Mouse (Mus musculus) bone marrow, adult 2 months (tissue): ENCODE results near the gene Osbp. TPM values are rescaled to one million over a fixed set of nuclear protein-coding genes. Genes with fewer than 3 reads are reported as not detected.

ENCODE experiments used
- H3K27ac ChIP-seq: fragments of 200-500 bp; 2 replicates; pipeline ENCODE4 v1.5.1; 2012; ENCODE audit warnings: low read depth, mild to moderate bottlenecking, control low read depth, inconsistent platforms, low read length; ENCODE audit not compliant: control insufficient read depth, poor library complexity, insufficient read depth
- H3K4me1 ChIP-seq: fragments of 200-500 bp; 2 replicates; pipeline ENCODE4 v1.6.1; 2011; ENCODE audit warnings: low read length; ENCODE audit not compliant: control insufficient read depth, insufficient read depth
- H3K4me3 ChIP-seq: fragments of 200-500 bp; replicated peaks from 2 replicates; pipeline ENCODE3; 2011; ENCODE audit warnings: mild to moderate bottlenecking, low read depth, low read length, control low read depth; ENCODE audit not compliant: control insufficient read depth
- CTCF ChIP-seq: fragments of 200-500 bp; IDR thresholded peaks from 2 replicates; pipeline ENCODE4 v1.5.1; 2011; ENCODE audit warnings: low read length, control low read depth; ENCODE audit not compliant: control insufficient read depth, insufficient read depth
- POLR2A ChIP-seq: fragments of 200-500 bp; IDR thresholded peaks from 2 replicates; pipeline ENCODE4 v1.6.1; 2011; ENCODE audit warnings: low read depth, mild to moderate bottlenecking, control low read depth, low read length, borderline replicate concordance; ENCODE audit not compliant: control insufficient read depth
- WGBS: fragments of 180-500 bp; shearing (Covaris S2); methylation state at CpG from one replicate; pipeline ENCODE4 v1.1.7; 2018; 5-methylcytosine and 5-hydroxymethylcytosine counted together
- polyA plus RNA-seq: library from polyadenylated mRNA; stranded (reverse); fragments of >200 nt; gene quantifications from 2 replicates; pipeline ENCODE4 v1.2.4, GENCODE M21; 2011; ENCODE audit warnings: low replicate concordance; ENCODE audit not compliant: missing spikeins, insufficient read depth, insufficient read length

Osbp gene
- polyA plus RNA-seq, 1 experiment = 15.7 TPM

- no peak overlapping the region for H3K27ac ChIP-seq
- WGBS = 4% methylated on average over 2 of the region's 2 CpGs
Observed at GRCm38 (mm10) chr19:12026606-12027005, 60.9 kb downstream of the Osbp start.

GRCm38 (mm10) chr19:12037727-12038126 lies 72.0 kb downstream of the Osbp start:
- no peak for TF ChIP-seq POLR2A
- TF ChIP-seq CTCF = no peak
- Histone ChIP-seq H3K27ac (no peak overlapping the region), H3K4me3 (no peak overlapping the region), H3K4me1 (no peaks in the 10 kb centered on the region)

More at GRCm38 (mm10) chr19:12026606-12027005, 60.9 kb downstream of the Osbp start:
- Histone ChIP-seq H3K4me1 (peaks cover 4% of the 10 kb centered on the region; the same call in 1 of the 2 replicates), H3K4me3 (no peak overlapping the region)
- no peak for TF ChIP-seq CTCF
- no peak for TF ChIP-seq POLR2A

- no peaks in the 10 kb centered on the region for H3K4me1 ChIP-seq
- no peak for TF ChIP-seq CTCF
- no peak for TF ChIP-seq POLR2A
- H3K4me3 ChIP-seq = no peak within 1 kb of the TSS
- H3K27ac ChIP-seq = no peak within 1 kb of the TSS
- WGBS = 67% methylated on average over 2 of the region's 2 CpGs
Observed at GRCm38 (mm10) chr19:12041217-12041616, 75.5 kb downstream of the Osbp start, which contains the start of gene Olfr1423. Olfr1423 (minus strand) TSS chr19:12041317.

GRCm38 (mm10) chr19:12043163-12043562 lies 77.4 kb downstream of the Osbp start:
- no peak for TF ChIP-seq POLR2A
- no peak for TF ChIP-seq CTCF
- Histone ChIP-seq H3K4me1 (no peaks in the 10 kb centered on the region), H3K4me3 (no peak overlapping the region), H3K27ac (no peak overlapping the region)
- WGBS = 82% methylated on average over 5 of the region's 5 CpGs

Other genes with a start within 250 kb of the Osbp start
- gene Gif, start 218.4 kb upstream of the Osbp start, polyA plus RNA-seq = not detected in 2 replicates
- gene Mrpl16, start 195.6 kb upstream of the Osbp start, polyA plus RNA-seq = 17.4 and 17.5 TPM in 2 replicates
- gene Stx3, start 146.5 kb upstream of the Osbp start, polyA plus RNA-seq = 4.7 and 7.3 TPM in 2 replicates
- not detected in 2 replicates for gene Olfr1417, start 126.7 kb upstream of the Osbp start, polyA plus RNA-seq
- gene Olfr1418, start 104.9 kb upstream of the Osbp start, polyA plus RNA-seq = not detected in 2 replicates
- not detected in 2 replicates for gene Olfr1419, start 90.8 kb upstream of the Osbp start, polyA plus RNA-seq
- not detected in 2 replicates for gene Olfr1420, start 79.4 kb upstream of the Osbp start, polyA plus RNA-seq
- gene Patl1, start 53.5 kb upstream of the Osbp start, polyA plus RNA-seq = 6.3 and 11.0 TPM in 2 replicates
- gene Olfr1423, start 75.4 kb downstream of the Osbp start, polyA plus RNA-seq = not detected in 2 replicates
- gene Olfr1424, start 96.7 kb downstream of the Osbp start, polyA plus RNA-seq = not detected in 2 replicates
- not detected in 2 replicates for gene Olfr1425, start 111.8 kb downstream of the Osbp start, polyA plus RNA-seq
- not detected in 2 replicates for gene Olfr1426, start 126.1 kb downstream of the Osbp start, polyA plus RNA-seq
- not detected in 2 replicates for gene Olfr1427, start 137.4 kb downstream of the Osbp start, polyA plus RNA-seq
- gene Olfr1428, start 150.0 kb downstream of the Osbp start, polyA plus RNA-seq = not detected in 2 replicates
- gene Olfr76, start 157.3 kb downstream of the Osbp start, polyA plus RNA-seq = not detected in 2 replicates
- gene Olfr1555-ps1, start 204.2 kb downstream of the Osbp start, polyA plus RNA-seq = not detected in 2 replicates
- not detected in 2 replicates for gene Olfr1431, start 234.7 kb downstream of the Osbp start, polyA plus RNA-seq